Mouse (Mus musculus) stomach, postnatal 0 days (tissue): ENCODE data around the gene Prss30.

Experiments used
- CTCF ChIP-seq: IDR thresholded peaks from 2 replicates; pipeline ENCODE4 v1.5.1; 2016; ENCODE audit warnings: antibody characterized with exemption, low read depth, mild to moderate bottlenecking, moderate library complexity
- EP300 ChIP-seq: optimal IDR thresholded peaks from 2 replicates; pipeline ENCODE3; 2016; ENCODE audit warnings: antibody characterized with exemption

- TF ChIP-seq CTCF (peak; percentile 11; the same call in 1 of the 2 replicates), EP300 (no peak)
These were observed 27.0 kb upstream of the Prss30 start for GRCm38 (mm10) chr17:24007391-24007790.
